Mouse (Mus musculus): Measurements from ENCODE around the gene Stip1.

GRCm38 (mm10) chr19:7088558-7088957 lies 48.8 kb upstream of the Stip1 start:
- TF ChIP-seq CTCF (IDR thresholded peaks at IDR 0.05) (no peak), EP300 (IDR thresholded peaks at IDR 0.05) (no peak)
